Mouse (Mus musculus) olfactory bulb, adult 2 months (tissue): ENCODE measurements around the gene Trim2.

Experiments used
- CTCF ChIP-seq: fragments of 200-500 bp; IDR thresholded peaks from 2 replicates; pipeline ENCODE4 v1.5.1; 2012; ENCODE audit warnings: low read depth, mild to moderate bottlenecking, low read length, moderate library complexity; ENCODE audit not compliant: insufficient read depth
- POLR2A ChIP-seq: fragments of 200-500 bp; IDR thresholded peaks from 2 replicates; pipeline ENCODE4 v1.6.1; 2012; ENCODE audit warnings: mild to moderate bottlenecking, low read depth, low read length, moderate library complexity; ENCODE audit not compliant: insufficient read depth

DNA sequence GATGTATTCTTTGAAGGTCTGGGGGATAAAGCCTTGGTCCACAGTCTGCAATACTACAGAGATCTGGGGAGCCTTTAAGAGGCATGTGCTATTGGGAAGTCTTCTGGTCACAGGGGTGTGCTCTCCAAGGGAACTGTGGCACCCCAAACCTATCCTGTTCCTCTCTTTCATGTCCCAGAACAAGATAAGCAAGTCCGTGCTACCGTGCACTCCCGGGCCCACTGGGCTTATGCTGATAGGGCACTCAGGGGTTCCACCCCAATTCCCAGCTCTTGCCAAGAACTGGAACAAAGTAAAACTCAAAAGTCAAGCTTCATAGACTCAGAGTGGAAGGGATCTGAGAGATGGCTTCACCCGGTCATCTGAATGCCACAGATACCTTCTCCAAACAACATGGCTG, 72.1 kb downstream of the Trim2 start:
- TF ChIP-seq CTCF (no peak), POLR2A (no peak)
